Mouse (Mus musculus) liver, postnatal 0 days (tissue): ENCODE results near the gene Dnlz.

Experiments
- CTCF ChIP-seq: sonication (generic); IDR thresholded peaks from 2 replicates; pipeline ENCODE4 v1.5.1; 2016; ENCODE audit warnings: antibody characterized with exemption, low read depth
- EP300 ChIP-seq: IDR thresholded peaks from 2 replicates; pipeline ENCODE4 v1.6.1; 2016; ENCODE audit warnings: antibody characterized with exemption, low read depth, mild to moderate bottlenecking

DNA sequence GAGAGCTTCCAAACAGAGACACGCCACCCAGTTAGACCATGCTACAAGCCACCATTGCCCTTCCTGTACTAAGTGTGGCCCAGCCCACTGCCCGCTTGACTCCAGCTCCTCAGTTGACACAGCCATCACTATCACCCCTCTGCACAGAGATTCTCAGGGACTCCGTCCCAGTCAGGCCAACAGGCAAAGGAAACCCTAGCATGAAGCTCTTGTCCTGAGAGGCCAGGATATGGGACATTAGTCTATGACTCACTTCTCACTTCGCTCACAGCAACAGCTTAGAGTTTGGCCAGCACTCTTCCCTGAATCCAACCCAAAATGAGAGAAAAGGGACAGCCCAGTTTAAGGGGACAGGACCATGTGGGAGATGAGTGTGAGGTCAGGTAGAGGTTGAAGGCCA lies 2.5 kb upstream of the Dnlz start:
- TF ChIP-seq CTCF (no peak), EP300 (no peak)
